Mouse (Mus musculus) olfactory bulb, adult 2 months (tissue): ENCODE data around the gene Zfp975. TPM values are rescaled to one million over a fixed set of nuclear protein-coding genes. Genes with fewer than 3 reads are reported as not detected.
"Not testable (repeated sequence)": the region's sequence is repeated elsewhere in the genome, so short reads cannot be mapped to it uniquely, and the experiment has no call there.

Experiments
- H3K27ac ChIP-seq: fragments of 200-500 bp; 2 replicates; pipeline ENCODE4 v1.5.1; 2012; ENCODE audit warnings: low read depth, low read length; ENCODE audit not compliant: insufficient read depth
- H3K4me1 ChIP-seq: fragments of 200-500 bp; 2 replicates; pipeline ENCODE4 v1.6.1; 2012; ENCODE audit warnings: low read length; ENCODE audit not compliant: control insufficient read depth, insufficient read depth
- H3K4me3 ChIP-seq: fragments of 200-500 bp; 2 replicates; pipeline ENCODE4 v1.5.1; 2012; ENCODE audit warnings: mild to moderate bottlenecking, low read depth, low read length, moderate library complexity; ENCODE audit not compliant: insufficient read depth
- CTCF ChIP-seq: fragments of 200-500 bp; IDR thresholded peaks from 2 replicates; pipeline ENCODE4 v1.5.1; 2012; ENCODE audit warnings: low read depth, mild to moderate bottlenecking, low read length, moderate library complexity; ENCODE audit not compliant: insufficient read depth
- POLR2A ChIP-seq: fragments of 200-500 bp; IDR thresholded peaks from 2 replicates; pipeline ENCODE4 v1.6.1; 2012; ENCODE audit warnings: mild to moderate bottlenecking, low read depth, low read length, moderate library complexity; ENCODE audit not compliant: insufficient read depth
- WGBS: fragments of 180-500 bp; shearing (Covaris S2); methylation state at CpG from one replicate; pipeline ENCODE4 v1.1.7; 2018; 5-methylcytosine and 5-hydroxymethylcytosine counted together
- polyA plus RNA-seq: library from polyadenylated mRNA; stranded (reverse); fragments of >200 nt; gene quantifications from 2 replicates; pipeline ENCODE4 v1.2.4, GENCODE M21; 2012; ENCODE audit warnings: low replicate concordance; ENCODE audit not compliant: missing spikeins, insufficient read depth, insufficient read length

Gene Zfp975
- not detected in 2 replicates for polyA plus RNA-seq

DNA sequence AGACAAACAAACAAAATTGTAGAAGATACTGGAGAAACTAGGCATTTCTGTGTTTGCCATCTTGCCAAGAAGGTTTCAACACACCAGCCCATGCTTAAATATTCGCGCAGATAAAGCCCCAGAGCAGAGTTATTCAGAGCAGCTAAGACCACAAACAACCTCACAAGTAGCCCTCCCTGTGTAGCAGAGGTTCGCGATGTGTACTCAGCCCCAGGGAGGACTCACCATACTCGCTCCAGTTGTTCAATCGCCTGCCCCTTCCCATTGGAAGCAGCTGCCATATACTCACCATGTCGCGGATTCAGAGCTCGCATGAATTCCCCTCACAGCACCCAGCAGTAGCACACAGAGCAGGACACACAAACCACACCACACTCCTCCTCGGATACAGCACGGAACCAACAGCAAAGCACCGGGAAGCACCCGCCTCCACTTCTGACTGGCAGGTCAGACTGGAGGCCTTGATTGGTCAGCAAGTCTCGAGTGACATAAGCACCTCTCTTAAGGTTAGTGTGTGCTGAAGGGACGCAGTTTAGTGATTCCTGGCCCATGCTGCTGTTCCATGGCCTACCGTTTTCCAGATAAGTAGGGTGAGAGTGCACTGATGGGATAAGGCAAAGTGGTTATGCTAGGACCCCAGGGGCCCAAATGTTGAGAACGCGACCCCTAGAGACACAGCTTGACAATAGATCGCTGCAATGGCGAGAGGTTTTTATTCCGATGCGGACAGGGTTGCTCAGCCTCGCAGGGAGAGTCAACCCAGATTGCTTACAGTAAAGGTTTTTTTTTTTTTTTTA, at the start of gene Zfp975:
Zfp975 (minus strand) TSS at position 381 of the 797 bp plus-strand sequence.
- peak within 1 kb of the TSS; percentile 70 for H3K4me3 ChIP-seq
- H3K27ac ChIP-seq: peak within 1 kb of the TSS; percentile 84; the same call in 1 of the 2 replicates
- under 1% methylated on average over 23 of the region's 23 CpGs for WGBS
- H3K4me1 ChIP-seq: not testable (repeated sequence)

DNA sequence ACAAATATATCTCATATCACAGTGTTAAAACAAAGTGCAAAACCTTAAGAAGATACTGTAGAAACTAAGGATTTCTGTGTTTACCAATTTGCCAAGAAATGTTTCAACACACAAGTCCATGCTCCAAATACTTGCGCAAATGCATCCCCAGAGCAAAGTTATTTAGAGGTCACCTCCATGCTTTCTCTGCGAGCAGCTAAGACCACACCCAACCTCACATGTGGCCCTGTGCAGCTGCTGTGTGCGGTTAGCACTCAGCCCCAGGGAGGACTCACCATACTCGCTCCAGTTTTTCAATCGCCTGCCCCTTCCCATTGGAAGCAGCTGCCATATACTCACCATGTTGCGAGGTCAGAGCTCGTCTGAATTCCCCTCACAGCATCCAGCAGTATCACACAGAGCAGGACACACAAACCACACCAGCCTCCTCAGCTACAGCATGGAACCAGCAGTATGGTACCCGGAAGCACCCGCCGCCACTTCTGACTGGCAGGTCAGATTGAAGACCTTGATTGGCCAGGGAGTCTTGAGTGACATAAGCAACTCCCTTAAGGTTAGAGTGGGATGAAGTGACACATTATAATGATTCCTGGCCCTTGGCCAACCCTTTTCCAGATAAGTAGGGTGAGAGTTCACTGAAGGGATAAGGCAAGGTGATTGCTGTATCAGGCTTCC, 46.1 kb upstream of the Zfp975 start:
- no peaks in the 10 kb centered on the region for H3K4me1 ChIP-seq
- 88% methylated on average over 10 of the region's 10 CpGs for WGBS
- H3K27ac ChIP-seq: no peak overlapping the region
- TF ChIP-seq POLR2A (no peak), CTCF (no peak)
- no peak overlapping the region for H3K4me3 ChIP-seq

DNA sequence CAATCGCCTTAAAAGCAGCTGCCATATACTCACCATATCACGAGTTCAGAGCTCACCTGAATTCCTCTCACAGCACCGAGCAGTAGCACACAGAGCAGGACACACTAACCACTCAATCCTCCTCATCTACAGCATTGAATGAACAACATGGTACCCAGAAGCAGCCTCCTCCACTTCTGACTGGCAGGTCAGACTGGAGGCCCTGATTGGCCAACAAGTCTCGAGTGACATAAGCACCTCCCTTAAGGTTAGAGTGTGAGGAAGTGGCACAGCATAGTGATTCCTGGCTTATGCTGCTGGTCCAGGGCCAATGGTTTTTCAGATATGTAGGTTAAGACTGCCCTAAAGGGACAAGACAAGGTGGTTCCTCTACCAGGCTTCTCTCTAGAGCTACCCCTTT, 34.4 kb upstream of the Zfp975 start, which contains the start of gene Gm17067:
Gm17067 (minus strand) TSS at position 101 of the 400 bp plus-strand sequence.
- not testable (repeated sequence) for H3K27ac ChIP-seq, H3K4me1 ChIP-seq, H3K4me3 ChIP-seq
- WGBS: 90% methylated on average over 4 of the region's 4 CpGs

DNA sequence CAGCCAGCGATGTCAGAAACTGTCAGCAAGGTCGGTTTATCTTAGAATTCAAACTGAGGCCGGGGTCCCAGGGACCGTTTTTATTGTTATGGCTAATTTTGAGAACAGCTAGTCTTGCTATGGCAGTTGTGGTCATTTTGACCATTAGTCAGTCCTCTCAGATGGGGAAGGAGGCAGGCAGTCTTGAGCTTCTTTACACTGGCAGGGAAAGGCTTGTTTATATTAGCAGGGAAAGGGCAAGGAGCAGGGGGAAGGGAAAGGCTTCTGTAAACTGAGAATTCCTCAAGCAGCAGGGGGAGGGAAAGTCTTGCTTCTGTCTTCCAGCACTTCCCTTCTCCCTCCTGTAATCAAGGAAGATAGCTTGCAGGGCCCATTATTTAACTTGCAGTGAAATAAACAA, 709 bp upstream of the Zfp975 start:
- H3K4me1 ChIP-seq: not testable (repeated sequence)
- H3K4me3 ChIP-seq: peak overlapping the region; percentile 70; the same call in 1 of the 2 replicates
- 4% methylated on average over 4 of the region's 4 CpGs for WGBS
- 0 out of 2 replicates have a peak overlapping the region, but pooled peaks have one; percentile 84 for H3K27ac ChIP-seq

DNA sequence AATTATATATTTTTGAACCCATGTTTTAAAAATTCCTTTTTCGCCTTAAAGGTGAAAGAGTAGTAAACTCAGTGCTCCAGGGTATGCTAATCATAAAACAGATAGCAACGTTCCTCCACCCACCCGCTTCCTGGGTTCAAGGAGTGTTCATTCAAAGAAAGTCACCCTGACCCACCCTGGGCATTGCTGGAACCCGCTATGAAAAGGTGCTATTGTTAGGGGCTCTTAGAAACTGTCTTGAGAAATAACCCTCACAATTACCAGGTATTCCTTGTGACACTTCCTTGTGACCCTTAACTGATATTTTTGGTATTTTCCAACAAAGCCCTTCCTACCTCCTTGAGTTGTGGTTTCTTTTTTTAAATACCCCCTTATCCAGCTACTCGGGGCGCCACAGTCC, 12.5 kb downstream of the Zfp975 start:
- WGBS: 93% methylated on average over 6 of the region's 6 CpGs
- H3K4me3 ChIP-seq, H3K27ac ChIP-seq, H3K4me1 ChIP-seq: not testable (repeated sequence)

DNA sequence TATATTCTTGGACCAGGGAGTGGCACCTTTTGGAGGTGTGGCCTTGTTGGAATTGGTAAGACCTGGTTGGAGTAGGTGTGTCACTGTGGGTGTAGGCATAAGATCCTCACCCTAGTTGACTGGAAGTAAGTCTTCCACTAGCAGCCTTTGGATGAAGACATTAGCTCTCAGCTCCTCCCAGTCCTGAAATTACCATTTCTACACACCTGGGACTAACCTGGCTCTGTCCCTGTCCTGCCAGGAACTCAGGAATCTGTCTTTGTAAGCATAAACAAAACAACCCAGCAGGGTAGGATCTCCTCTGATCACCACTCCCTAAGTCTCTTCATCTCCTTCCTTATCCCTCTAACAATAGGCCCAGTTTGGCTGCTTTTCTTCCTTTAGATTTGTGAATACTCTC, 12.9 kb downstream of the Zfp975 start:
- not testable (repeated sequence) for H3K27ac ChIP-seq, H3K4me1 ChIP-seq, H3K4me3 ChIP-seq

DNA sequence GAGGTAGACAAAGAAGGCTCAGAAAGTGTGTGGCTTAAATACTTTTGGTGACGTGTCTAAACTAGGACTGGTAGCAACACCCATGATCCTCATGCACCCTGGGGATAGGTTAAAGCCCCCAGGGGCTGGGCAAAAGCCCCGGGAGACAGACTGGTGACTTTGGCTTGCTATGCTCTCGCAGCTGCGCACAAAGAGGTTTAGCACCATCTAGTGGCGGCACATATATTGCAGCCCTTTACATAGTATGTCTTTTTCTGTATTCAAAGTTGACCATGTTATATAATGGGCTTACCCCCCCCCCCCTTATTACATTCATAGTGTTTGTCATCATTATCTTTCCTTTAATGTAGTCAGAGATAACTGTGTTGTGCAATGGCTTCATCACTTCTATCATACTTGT, 32.4 kb downstream of the Zfp975 start:
- H3K4me3 ChIP-seq, H3K4me1 ChIP-seq, H3K27ac ChIP-seq: not testable (repeated sequence)
- 70% methylated on average over 5 of the region's 5 CpGs for WGBS

DNA sequence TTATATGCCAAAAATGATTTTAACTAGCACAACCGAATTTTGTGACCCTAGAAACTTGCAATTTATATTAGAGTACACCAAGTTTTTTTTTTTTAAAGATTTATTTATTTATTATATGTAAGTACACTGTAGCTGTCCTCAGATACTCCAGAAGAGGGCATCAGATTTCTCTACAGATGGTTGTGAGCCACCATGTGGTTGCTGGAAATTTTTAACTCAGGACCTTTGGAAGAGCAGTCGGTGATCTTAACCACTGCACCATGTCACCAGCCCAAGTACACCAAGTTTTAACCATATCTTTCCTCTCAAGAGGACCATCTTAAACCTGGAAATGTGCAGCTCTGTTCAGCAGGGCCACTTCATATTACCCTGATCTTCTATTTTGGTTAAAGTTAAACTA, 37.3 kb downstream of the Zfp975 start:
- not testable (repeated sequence) for H3K27ac ChIP-seq, H3K4me3 ChIP-seq, H3K4me1 ChIP-seq
- WGBS: 77% methylated on average over 2 of the region's 2 CpGs

DNA sequence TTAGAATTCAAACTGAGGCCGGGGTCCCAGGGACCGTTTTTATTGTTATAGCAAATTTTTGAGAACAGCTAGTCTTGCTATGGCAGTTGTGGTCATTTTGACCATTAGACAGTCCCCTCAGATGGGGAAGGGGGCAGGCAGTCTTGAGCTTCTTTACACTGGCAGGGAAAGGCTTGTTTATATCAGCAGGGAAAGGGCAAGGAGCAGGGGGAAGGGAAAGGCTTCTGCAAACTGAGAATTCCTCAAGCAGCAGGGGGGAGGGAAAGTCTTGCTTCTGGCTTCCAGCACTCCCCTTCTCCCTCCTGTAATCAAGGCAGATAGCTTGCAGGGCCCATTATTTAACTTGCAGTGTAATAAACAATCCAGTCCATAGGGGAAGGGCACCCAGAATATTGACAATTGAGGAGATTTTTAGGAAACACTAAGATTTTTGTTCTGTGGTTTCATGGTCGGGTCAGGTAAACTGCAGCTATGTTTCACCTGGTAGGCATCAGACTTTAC, 49.4 kb downstream of the Zfp975 start:
- H3K4me1 ChIP-seq, H3K4me3 ChIP-seq, H3K27ac ChIP-seq: not testable (repeated sequence)
- 18% methylated on average over 3 of the region's 3 CpGs for WGBS

DNA sequence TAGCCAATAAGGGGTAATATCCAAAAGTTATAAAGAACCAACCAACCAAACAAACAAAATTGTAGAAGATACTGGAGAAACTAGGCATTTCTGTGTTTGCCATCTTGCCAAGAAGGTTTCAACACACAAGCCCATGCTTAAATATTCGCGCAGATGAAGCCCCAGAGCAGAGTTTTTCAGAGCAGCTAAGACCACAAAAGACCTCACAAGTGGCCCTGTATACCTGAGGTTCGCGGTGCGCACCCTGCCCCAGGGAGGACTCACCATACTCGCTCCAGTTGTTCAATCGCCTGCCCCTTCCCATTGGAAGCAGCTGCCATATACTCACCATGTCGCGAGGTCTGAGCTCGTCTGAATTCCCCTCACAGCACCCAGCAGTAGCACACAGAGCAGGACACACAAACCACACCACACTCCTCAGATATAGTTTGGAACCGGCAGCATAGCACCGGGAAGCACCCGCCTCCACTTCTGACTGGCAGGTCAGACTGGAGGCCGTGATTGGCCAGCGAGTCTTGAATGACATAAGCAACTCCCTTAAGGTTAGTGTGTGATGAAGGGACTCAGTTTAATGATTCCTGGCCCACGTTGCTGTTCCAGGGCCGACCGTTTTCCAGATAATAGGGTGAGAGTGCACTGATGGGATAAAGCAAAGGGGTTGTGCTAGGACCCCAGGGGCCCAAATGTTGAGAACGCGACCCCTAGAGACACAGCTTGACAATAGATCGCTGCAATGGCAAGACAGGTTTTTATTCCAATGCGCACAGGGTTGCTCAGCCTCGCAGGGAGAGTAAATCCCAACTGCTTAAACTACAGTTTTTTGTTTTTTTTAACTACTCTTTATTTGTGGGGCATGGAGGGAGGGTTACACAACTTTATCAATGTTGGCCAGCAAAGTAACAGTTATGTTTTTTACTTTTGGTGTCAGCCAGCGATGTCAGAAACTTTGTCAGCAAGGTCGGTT, 50.1 kb downstream of the Zfp975 start, which contains the start of gene Zfp976:
Zfp976 (minus strand) TSS at position 437 of the 964 bp plus-strand sequence.
- 3% methylated on average over 25 of the region's 25 CpGs for WGBS
- peak within 1 kb of the TSS; percentile 56 for H3K4me3 ChIP-seq
- H3K27ac ChIP-seq, H3K4me1 ChIP-seq: not testable (repeated sequence)

DNA sequence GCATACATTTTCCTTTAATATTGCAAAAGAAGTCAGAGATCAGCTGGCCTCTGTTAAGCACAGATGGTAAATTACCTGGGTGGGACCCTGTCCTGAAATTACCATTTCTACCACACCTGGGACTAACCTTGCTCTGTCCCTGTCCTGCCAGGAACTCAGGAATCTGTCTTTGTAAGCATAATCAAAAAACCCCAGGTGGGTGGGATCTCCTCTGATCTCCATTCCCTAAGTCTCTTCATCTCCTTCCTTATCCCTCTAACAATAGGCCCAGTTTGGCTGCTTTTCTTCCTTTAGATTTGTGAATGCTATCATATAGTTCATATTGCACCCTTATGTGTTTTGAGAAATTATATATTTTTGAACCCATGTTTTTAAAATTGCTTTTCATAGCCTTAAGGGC, 61.5 kb downstream of the Zfp975 start:
- H3K27ac ChIP-seq, H3K4me1 ChIP-seq, H3K4me3 ChIP-seq: not testable (repeated sequence)
